Mouse (Mus musculus): ENCODE measurements around the gene Cfap45. TPM values are rescaled to one million over a fixed set of nuclear protein-coding genes. Genes with fewer than 3 reads are reported as not detected.

The Cfap45 gene
- polyA plus RNA-seq, 1 experiment from 2014 or later: 1.4 TPM

- no peak overlapping the region for H3K27ac ChIP-seq
- no peaks in the 10 kb centered on the region for H3K27me3 ChIP-seq
- H3K36me3 ChIP-seq (ENCODE audit: poor library complexity, severe bottlenecking): no peaks in the 10 kb centered on the region
- H3K9me3 ChIP-seq (replicated peaks): no peaks in the 10 kb centered on the region
- ATAC-seq: no peak
- H3K9ac ChIP-seq: peak overlapping the region; percentile 68
- WGBS: 2% methylated on average over 8 of the region's 8 CpGs
- peak overlapping the region; percentile 47 for H3K4me3 ChIP-seq
- peak overlapping the region; percentile 69 for H3K4me2 ChIP-seq
- H3K4me1 ChIP-seq: peaks cover 21% of the 10 kb centered on the region
Observed at GRCm38 (mm10) chr1:172549717-172550116, 29.1 kb downstream of the Cfap45 start.

- Histone ChIP-seq H3K9me3 (replicated peaks) (no peaks in the 10 kb centered on the region), H3K27me3 (no peaks in the 10 kb centered on the region), H3K4me3 (peak overlapping the region; percentile 47), H3K9ac (peak overlapping the region; percentile 68), H3K27ac (no peak overlapping the region), H3K4me1 (peaks cover 21% of the 10 kb centered on the region), H3K4me2 (peak overlapping the region; percentile 69), H3K36me3 (ENCODE audit: poor library complexity, severe bottlenecking) (no peaks in the 10 kb centered on the region)
- ATAC-seq: peak; percentile 91
- under 1% methylated on average over 8 of the region's 8 CpGs for WGBS
Observed at GRCm38 (mm10) chr1:172550551-172550951, 29.9 kb downstream of the Cfap45 start.

GRCm38 (mm10) chr1:172551009-172551408 is 30.4 kb downstream of the Cfap45 start:
- no peak for ATAC-seq
- Histone ChIP-seq H3K9ac (peak overlapping the region; percentile 68; the same call in 1 of the 2 replicates), H3K4me1 (peaks cover 21% of the 10 kb centered on the region), H3K36me3 (ENCODE audit: poor library complexity, severe bottlenecking) (no peaks in the 10 kb centered on the region), H3K4me2 (peak overlapping the region; percentile 69), H3K9me3 (replicated peaks) (no peaks in the 10 kb centered on the region), H3K27me3 (no peaks in the 10 kb centered on the region), H3K27ac (no peak overlapping the region), H3K4me3 (peak overlapping the region; percentile 47; the same call in 1 of the 2 replicates)
- WGBS: 36% methylated on average over 7 of the region's 7 CpGs

- Histone ChIP-seq H3K27me3 (no peaks in the 10 kb centered on the region), H3K9me3 (replicated peaks) (no peaks in the 10 kb centered on the region), H3K4me3 (no peak overlapping the region), H3K4me2 (no peak overlapping the region), H3K4me1 (peaks cover 21% of the 10 kb centered on the region), H3K27ac (no peak overlapping the region), H3K9ac (no peak overlapping the region), H3K36me3 (ENCODE audit: poor library complexity, severe bottlenecking) (no peaks in the 10 kb centered on the region)
- 18% methylated on average over 1 of the region's 1 CpGs for WGBS
- ATAC-seq: no peak
Observed at GRCm38 (mm10) chr1:172552623-172553022, 32.0 kb downstream of the Cfap45 start.

- H3K4me3 ChIP-seq: no peak within 1 kb of the TSS
- H3K9ac ChIP-seq: no peak within 1 kb of the TSS
- no peak within 1 kb of the TSS for H3K27ac ChIP-seq
- 76% methylated on average over 11 of the region's 11 CpGs for WGBS
- H3K36me3 ChIP-seq (ENCODE audit: poor library complexity, severe bottlenecking): no peaks in the 10 kb centered on the region
- H3K9me3 ChIP-seq (replicated peaks): no peaks in the 10 kb centered on the region
- peaks cover 6% of the 10 kb centered on the region for H3K4me1 ChIP-seq
- ATAC-seq: no peak
- H3K27me3 ChIP-seq: peaks cover 11% of the 10 kb centered on the region
- no peak within 1 kb of the TSS for H3K4me2 ChIP-seq
Observed at GRCm38 (mm10) chr1:172555638-172556037, 35.0 kb downstream of the Cfap45 start, which contains the start of gene Vsig8. Gene Vsig8 (plus strand): TSS chr1:172555938.

- peak overlapping the region; percentile 70 for H3K4me3 ChIP-seq
- 0% methylated on average over 54 of the region's 66 CpGs for WGBS
- peak overlapping the region; percentile 75 for H3K9ac ChIP-seq
- peak; percentile 91 for ATAC-seq
- no peaks in the 10 kb centered on the region for H3K36me3 ChIP-seq (ENCODE audit: poor library complexity, severe bottlenecking)
- H3K27ac ChIP-seq: no peak overlapping the region; the same call in 1 of the 2 replicates
- H3K4me1 ChIP-seq: peaks cover 16% of the 10 kb centered on the region
- peak overlapping the region; percentile 98 for H3K4me2 ChIP-seq
- peaks cover 46% of the 10 kb centered on the region for H3K27me3 ChIP-seq
- no peaks in the 10 kb centered on the region for H3K9me3 ChIP-seq (replicated peaks)
Observed at GRCm38 (mm10) chr1:172562641-172563464, 42.3 kb downstream of the Cfap45 start.

GRCm38 (mm10) chr1:172563465-172563828 is 42.8 kb downstream of the Cfap45 start:
- Histone ChIP-seq H3K36me3 (ENCODE audit: poor library complexity, severe bottlenecking) (no peaks in the 10 kb centered on the region), H3K9me3 (replicated peaks) (no peaks in the 10 kb centered on the region), H3K9ac (peak overlapping the region; percentile 75), H3K4me2 (peak overlapping the region; percentile 98), H3K4me3 (peak overlapping the region; percentile 70), H3K27me3 (peaks cover 44% of the 10 kb centered on the region), H3K27ac (no peak overlapping the region), H3K4me1 (peaks cover 16% of the 10 kb centered on the region)
- WGBS: 1% methylated on average over 9 of the region's 10 CpGs
- no peak for ATAC-seq

GRCm38 (mm10) chr1:172566131-172566530 is 45.5 kb downstream of the Cfap45 start:
- no peak overlapping the region for H3K4me2 ChIP-seq
- no peak for ATAC-seq
- peaks cover 30% of the 10 kb centered on the region for H3K27me3 ChIP-seq
- 62% methylated on average over 3 of the region's 3 CpGs for WGBS
- H3K4me1 ChIP-seq: peaks cover 16% of the 10 kb centered on the region
- no peaks in the 10 kb centered on the region for H3K9me3 ChIP-seq (replicated peaks)
- H3K27ac ChIP-seq: no peak overlapping the region
- no peaks in the 10 kb centered on the region for H3K36me3 ChIP-seq (ENCODE audit: poor library complexity, severe bottlenecking)
- no peak overlapping the region for H3K4me3 ChIP-seq
- H3K9ac ChIP-seq: no peak overlapping the region

GRCm38 (mm10) chr1:172567758-172568157 is 47.2 kb downstream of the Cfap45 start:
- ATAC-seq: no peak
- no peaks in the 10 kb centered on the region for H3K36me3 ChIP-seq (ENCODE audit: poor library complexity, severe bottlenecking)
- H3K4me2 ChIP-seq: no peak overlapping the region
- peaks cover 14% of the 10 kb centered on the region for H3K27me3 ChIP-seq
- H3K9ac ChIP-seq: no peak overlapping the region
- peaks cover 6% of the 10 kb centered on the region for H3K4me1 ChIP-seq
- WGBS: 79% methylated on average over 4 of the region's 4 CpGs
- H3K4me3 ChIP-seq: no peak overlapping the region
- no peaks in the 10 kb centered on the region for H3K9me3 ChIP-seq (replicated peaks)
- no peak overlapping the region for H3K27ac ChIP-seq

GRCm38 (mm10) chr1:172580116-172580515 is 59.5 kb downstream of the Cfap45 start:
- no peaks in the 10 kb centered on the region for H3K9me3 ChIP-seq (replicated peaks)
- no peak overlapping the region for H3K4me3 ChIP-seq
- peaks cover 25% of the 10 kb centered on the region for H3K27me3 ChIP-seq
- H3K27ac ChIP-seq: no peak overlapping the region
- no peak overlapping the region for H3K4me2 ChIP-seq
- no peak for ATAC-seq
- H3K9ac ChIP-seq: no peak overlapping the region
- peaks cover 2% of the 10 kb centered on the region; the same call in 1 of the 2 replicates for H3K4me1 ChIP-seq
- 78% methylated on average over 6 of the region's 6 CpGs for WGBS
- H3K36me3 ChIP-seq (ENCODE audit: poor library complexity, severe bottlenecking): no peaks in the 10 kb centered on the region

GRCm38 (mm10) chr1:172582436-172582835 is 61.8 kb downstream of the Cfap45 start:
- no peak for ATAC-seq
- Histone ChIP-seq H3K27me3 (peaks cover 33% of the 10 kb centered on the region), H3K36me3 (ENCODE audit: poor library complexity, severe bottlenecking) (no peaks in the 10 kb centered on the region), H3K4me2 (no peak overlapping the region), H3K9me3 (replicated peaks) (no peaks in the 10 kb centered on the region), H3K4me3 (no peak overlapping the region), H3K27ac (no peak overlapping the region), H3K4me1 (peaks cover 17% of the 10 kb centered on the region), H3K9ac (no peak overlapping the region)
- 86% methylated on average over 8 of the region's 8 CpGs for WGBS

- H3K9me3 ChIP-seq (replicated peaks): no peaks in the 10 kb centered on the region
- 89% methylated on average over 6 of the region's 6 CpGs for WGBS
- no peak for ATAC-seq
Observed at GRCm38 (mm10) chr1:172584271-172584670, 63.7 kb downstream of the Cfap45 start.

More at GRCm38 (mm10) chr1:172584271-172584670, 63.7 kb downstream of the Cfap45 start:
- H3K4me2 ChIP-seq: no peak overlapping the region
- H3K9ac ChIP-seq: no peak overlapping the region
- H3K4me3 ChIP-seq: no peak overlapping the region
- no peaks in the 10 kb centered on the region for H3K36me3 ChIP-seq (ENCODE audit: poor library complexity, severe bottlenecking)
- H3K27me3 ChIP-seq: peaks cover 40% of the 10 kb centered on the region
- H3K4me1 ChIP-seq: peaks cover 17% of the 10 kb centered on the region
- no peak overlapping the region for H3K27ac ChIP-seq

All from forebrain, embryonic 13.5 days (tissue).